ENCODE assay signal across 10 mouse cellular contexts in the genomic region with DNA sequence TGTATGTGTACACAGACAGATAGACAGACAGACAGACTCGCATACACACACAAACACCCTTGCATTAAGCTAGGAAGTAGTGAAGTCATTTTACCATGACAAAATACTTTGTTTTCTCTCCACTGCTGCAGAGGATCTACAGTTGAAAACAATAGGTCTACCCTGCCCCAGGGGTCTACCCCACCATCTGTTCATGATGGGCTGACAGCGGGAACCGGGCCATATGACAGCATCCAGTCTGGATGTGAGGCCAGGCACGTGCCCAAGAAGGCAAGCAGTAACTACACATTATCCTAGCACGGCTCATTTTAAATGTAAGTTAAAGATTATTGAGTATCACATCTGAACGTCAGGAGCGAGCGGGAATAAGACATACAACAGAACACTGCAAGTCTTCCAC. TPM values are rescaled to one million over a fixed set of nuclear protein-coding genes. Genes with fewer than 3 reads are reported as not detected.
DNase-seq lines count a peak whose midpoint lies in the region; ATAC-seq and TF ChIP-seq lines count a peak whose summit lies in the region.
"Had no signal": no experiment of that assay in that cellular context is flagged by ENCODE, and none has a peak within 500 bp of the region (broad histone marks: within the 10 kb centered on the region; RNA-seq: fewer than 3 reads in every experiment).

No protein-coding gene starts in this region.

- no peak overlapping the region for H3K27ac ChIP-seq in forebrain, postnatal 0 days (ENCODE audit: low read depth, low read length)
- H3K27ac ChIP-seq in midbrain, postnatal 0 days (ENCODE audit: low read depth, low read length): no peak overlapping the region
- H3K27ac ChIP-seq: intestine, embryonic 15.5 days; liver, embryonic 15.5 days had no signal

- H3K4me2 ChIP-seq in forebrain, postnatal 0 days (ENCODE audit: low read depth): no peak overlapping the region
- H3K4me2 ChIP-seq in midbrain, postnatal 0 days (ENCODE audit: low read depth, low read length, poor library complexity, severe bottlenecking): no peak overlapping the region
- H3K4me2 ChIP-seq: intestine, embryonic 15.5 days; liver, embryonic 15.5 days had no signal

- H3K9me3 ChIP-seq in forebrain, postnatal 0 days (ENCODE audit: low read length): no peaks in the 10 kb centered on the region
- no peaks in the 10 kb centered on the region for H3K9me3 ChIP-seq in midbrain, postnatal 0 days (ENCODE audit: low read length)
- H3K9me3 ChIP-seq: intestine, embryonic 15.5 days; liver, embryonic 15.5 days had no signal

- H3K9ac ChIP-seq in forebrain, postnatal 0 days: no peak overlapping the region
- H3K9ac ChIP-seq in midbrain, postnatal 0 days (replicated peaks; ENCODE audit: low read length, poor library complexity, severe bottlenecking): no peak overlapping the region
- H3K9ac ChIP-seq: intestine, embryonic 15.5 days; liver, embryonic 15.5 days had no signal

- peaks cover 4% of the 10 kb centered on the region; the same call in 1 of the 2 replicates for H3K4me1 ChIP-seq in forebrain, postnatal 0 days (ENCODE audit: insufficient read depth)
- no peaks in the 10 kb centered on the region for H3K4me1 ChIP-seq in midbrain, postnatal 0 days (ENCODE audit: insufficient read depth, low read length)
- H3K4me1 ChIP-seq: intestine, embryonic 15.5 days had no signal

- no peak for TF ChIP-seq CTCF in forebrain, postnatal 0 days (IDR thresholded peaks at IDR 0.05; ENCODE audit: low read depth)
- TF ChIP-seq CTCF in midbrain, postnatal 0 days (IDR thresholded peaks at IDR 0.05): no peak

- WGBS in forebrain, postnatal 0 days: 41% methylated on average over 8 of the region's 8 CpGs
- WGBS in midbrain, postnatal 0 days: 36% methylated on average over 8 of the region's 8 CpGs

- H3K4me3 ChIP-seq in forebrain, postnatal 0 days (ENCODE audit: low read depth, low read length): no peak overlapping the region
- H3K4me3 ChIP-seq in midbrain, postnatal 0 days (ENCODE audit: low read depth, low read length): no peak overlapping the region
- H3K4me3 ChIP-seq: intestine, embryonic 15.5 days; liver, embryonic 15.5 days had no signal

- ATAC-seq in forebrain, postnatal 0 days: peak; percentile 73
- peak; percentile 58 for ATAC-seq in midbrain, postnatal 0 days (ENCODE audit: low FRiP score)
- ATAC-seq: intestine, embryonic 15.5 days had no signal

- no peaks in the 10 kb centered on the region for H3K27me3 ChIP-seq in forebrain, postnatal 0 days (ENCODE audit: insufficient read depth, low read length)
- no peaks in the 10 kb centered on the region for H3K27me3 ChIP-seq in midbrain, postnatal 0 days (ENCODE audit: insufficient read depth, low read length)
- H3K27me3 ChIP-seq: intestine, embryonic 15.5 days; liver, embryonic 15.5 days had no signal

- 0 out of 2 replicates have a peak, but pooled peaks cover 2% of the 10 kb centered on the region for H3K36me3 ChIP-seq in forebrain, postnatal 0 days (ENCODE audit: insufficient read depth)
- H3K36me3 ChIP-seq in midbrain, postnatal 0 days (ENCODE audit: insufficient read depth, low read length): no peaks in the 10 kb centered on the region
- H3K36me3 ChIP-seq: intestine, embryonic 15.5 days; liver, embryonic 15.5 days had no signal

- DNase-seq in brain, adult 2 months (ENCODE audit: low read depth, low spot score): peak; percentile 91
- DNase-seq in cerebellum, postnatal 14 days: peak; percentile 92 to 96
- DNase-seq in forebrain, postnatal 0 days: peak; percentile 29
- DNase-seq in midbrain, postnatal 0 days (ENCODE audit: low spot score): peak; percentile 75
- no peak for DNase-seq in thymus, adult 18-20 months
- DNase-seq in testis, postnatal 10 days (ENCODE audit: low spot score): no peak
- DNase-seq in thymus, postnatal 4 days: no peak
- no peak for DNase-seq in spleen, adult 12 weeks (ENCODE audit: low spot score)

RNA-seq across cellular contexts. Expression of a gene that starts 51.4 kb away (rescaled TPM):
- total RNA-seq in forebrain, postnatal 0 days (2014; rRNA removed): 83.6 and 88.5 TPM in 2 replicates
- polyA plus RNA-seq in forebrain, postnatal 0 days (2015; fragmentation: Nextera tagmentation; extraction: Ambion mirVana): 48.5 and 63.9 TPM in 2 replicates
- total RNA-seq in midbrain, postnatal 0 days (2014; rRNA removed): 110 and 117 TPM in 2 replicates
- polyA plus RNA-seq in midbrain, postnatal 0 days (2015; fragmentation: Nextera tagmentation; extraction: Ambion mirVana): 76.6 and 78.4 TPM in 2 replicates

Comparison
In these comparisons a context has a peak if more than half of its experiments do, and no peak if none do; other contexts are left out.
1. DNase-seq: peak in brain, adult 2 months (single experiment), cerebellum, postnatal 14 days (2 of 2), forebrain, postnatal 0 days (single experiment) and midbrain, postnatal 0 days (single experiment); none in thymus, adult 18-20 months (0 of 2), testis, postnatal 10 days (single experiment), thymus, postnatal 4 days (single experiment) and spleen, adult 12 weeks (single experiment).